In the genomic region with DNA sequence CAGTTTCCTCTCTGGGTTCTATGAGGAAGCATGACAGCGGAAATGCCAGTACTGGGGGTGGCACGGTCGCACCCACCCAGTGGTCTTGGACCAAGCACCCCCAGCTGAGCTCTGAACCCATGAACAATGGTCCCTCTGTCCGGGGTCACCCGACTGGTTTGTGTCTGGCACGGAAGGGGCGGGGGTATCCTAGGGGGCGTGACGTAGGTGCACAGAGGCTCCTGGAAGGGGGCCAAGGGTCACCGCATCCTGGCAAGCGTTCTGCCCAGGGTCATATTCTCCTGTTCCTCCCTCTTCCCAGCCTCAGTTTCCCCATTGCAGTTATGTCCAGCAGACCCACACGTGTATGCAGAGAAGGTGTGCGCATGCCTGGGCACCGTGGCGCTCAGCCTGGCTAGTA, we compare ENCODE assay signal across 20 mouse cellular contexts. TPM values are rescaled to one million over a fixed set of nuclear protein-coding genes. Genes with fewer than 3 reads are reported as not detected.
A peak's percentile ranks its signal among the peaks of the same experiment; 100 is the strongest.
DNase-seq lines count a peak whose midpoint lies in the region; ATAC-seq and TF ChIP-seq lines count a peak whose summit lies in the region.
"Had no signal": no experiment of that assay in that cellular context is flagged by ENCODE, and none has a peak within 500 bp of the region (broad histone marks: within the 10 kb centered on the region; RNA-seq: fewer than 3 reads in every experiment).

No protein-coding gene starts in this region.

- WGBS in forebrain, embryonic 10.5 days, result 27% methylated on average over 15 of the region's 15 CpGs
- WGBS in forebrain, embryonic 16.5 days, result 19% methylated on average over 15 of the region's 15 CpGs
- WGBS in lung, embryonic 15.5 days, result 24% methylated on average over 15 of the region's 15 CpGs
- 23% methylated on average over 15 of the region's 15 CpGs for WGBS in embryonic facial prominence, embryonic 15.5 days

- no peaks in the 10 kb centered on the region for H3K36me3 ChIP-seq in forebrain, embryonic 10.5 days (replicated peaks)
- H3K36me3 ChIP-seq in forebrain, embryonic 16.5 days (ENCODE audit: control insufficient read depth, insufficient read depth), result no peaks in the 10 kb centered on the region
- H3K36me3 ChIP-seq in lung, embryonic 15.5 days, result no peaks in the 10 kb centered on the region
- H3K36me3 ChIP-seq in E14TG2a.4 (ENCODE audit: insufficient read depth, low read length), result no peaks in the 10 kb centered on the region
- no peaks in the 10 kb centered on the region for H3K36me3 ChIP-seq in embryonic facial prominence, embryonic 15.5 days
- H3K36me3 ChIP-seq: embryonic facial prominence, embryonic 12.5 days; heart, embryonic 13.5 days; hindbrain, embryonic 15.5 days had no signal

- peaks cover 89% of the 10 kb centered on the region for H3K27me3 ChIP-seq in forebrain, embryonic 10.5 days (ENCODE audit: poor library complexity, severe bottlenecking)
- H3K27me3 ChIP-seq in forebrain, embryonic 16.5 days (replicated peaks; ENCODE audit: control insufficient read depth, insufficient read depth, low read length), result peaks cover 73% of the 10 kb centered on the region
- peaks cover 78% of the 10 kb centered on the region for H3K27me3 ChIP-seq in lung, embryonic 15.5 days
- H3K27me3 ChIP-seq in E14TG2a.4 (ENCODE audit: insufficient read depth, low read length), result peaks cover 80% of the 10 kb centered on the region
- H3K27me3 ChIP-seq in embryonic facial prominence, embryonic 15.5 days, result peaks cover 46% of the 10 kb centered on the region

- H3K4me3 ChIP-seq in forebrain, embryonic 10.5 days, result peak overlapping the region; percentile 4; the same call in 1 of the 2 replicates
- H3K4me3 ChIP-seq in forebrain, embryonic 16.5 days (replicated peaks; ENCODE audit: low read length), result no peak overlapping the region
- H3K4me3 ChIP-seq in lung, embryonic 15.5 days, result no peak overlapping the region
- H3K4me3 ChIP-seq in E14TG2a.4 (replicated peaks; ENCODE audit: low read length), result peak overlapping the region; percentile 66
- no peak overlapping the region for H3K4me3 ChIP-seq in embryonic facial prominence, embryonic 15.5 days (replicated peaks)
- H3K4me3 ChIP-seq: embryonic facial prominence, embryonic 12.5 days; heart, embryonic 13.5 days; hindbrain, embryonic 15.5 days had no signal

- DNase-seq in forebrain, embryonic 10.5 days (ENCODE audit: extremely low spot score, low spot score), result no peak
- no peak for DNase-seq in lung, adult 18-20 months
- DNase-seq: adrenal gland, adult 8-10 months; adrenal gland, postnatal 36 days; cerebellum, adult 2 months; cerebellum, postnatal 14 days; embryo, embryonic 11 days; gastrocnemius, postnatal 36 days; heart, adult 11 months; heart, postnatal 36 days had no signal

- no peak overlapping the region for H3K4me2 ChIP-seq in forebrain, embryonic 16.5 days (ENCODE audit: low read length)
- 0 out of 2 replicates have a peak overlapping the region, but pooled peaks have one; percentile 14 for H3K4me2 ChIP-seq in lung, embryonic 15.5 days
- 0 out of 2 replicates have a peak overlapping the region, but pooled peaks have one; percentile 27 for H3K4me2 ChIP-seq in embryonic facial prominence, embryonic 15.5 days (replicated peaks)
- H3K4me2 ChIP-seq: embryonic facial prominence, embryonic 12.5 days; heart, embryonic 13.5 days; hindbrain, embryonic 15.5 days had no signal

- H3K27ac ChIP-seq in forebrain, embryonic 10.5 days, result no peak overlapping the region
- no peak overlapping the region for H3K27ac ChIP-seq in forebrain, embryonic 16.5 days (ENCODE audit: low read length)
- no peak overlapping the region for H3K27ac ChIP-seq in lung, embryonic 15.5 days
- H3K27ac ChIP-seq in embryonic facial prominence, embryonic 15.5 days (replicated peaks), result no peak overlapping the region
- H3K27ac ChIP-seq: embryonic facial prominence, embryonic 12.5 days; heart, embryonic 13.5 days; hindbrain, embryonic 15.5 days had no signal

- no peak overlapping the region for H3K9ac ChIP-seq in forebrain, embryonic 16.5 days (replicated peaks; ENCODE audit: low read depth, low read length)
- no peak overlapping the region for H3K9ac ChIP-seq in lung, embryonic 15.5 days
- no peak overlapping the region for H3K9ac ChIP-seq in embryonic facial prominence, embryonic 15.5 days
- H3K9ac ChIP-seq: embryonic facial prominence, embryonic 12.5 days; heart, embryonic 13.5 days; hindbrain, embryonic 15.5 days had no signal

- H3K4me1 ChIP-seq in forebrain, embryonic 10.5 days, result peaks cover 53% of the 10 kb centered on the region
- H3K4me1 ChIP-seq in forebrain, embryonic 16.5 days (replicated peaks; ENCODE audit: control insufficient read depth, insufficient read depth, low read length), result peaks cover 12% of the 10 kb centered on the region
- H3K4me1 ChIP-seq in lung, embryonic 15.5 days, result peaks cover 39% of the 10 kb centered on the region
- peaks cover 68% of the 10 kb centered on the region for H3K4me1 ChIP-seq in E14TG2a.4 (replicated peaks; ENCODE audit: low read depth, low read length)
- peaks cover 53% of the 10 kb centered on the region for H3K4me1 ChIP-seq in embryonic facial prominence, embryonic 15.5 days

- no peak for TF ChIP-seq CTCF in E14TG2a.4 (conservative IDR thresholded peaks at IDR 0.05; ENCODE audit: low read length)

- peaks cover 5% of the 10 kb centered on the region; the same call in 1 of the 2 replicates for H3K9me3 ChIP-seq in forebrain, embryonic 10.5 days
- H3K9me3 ChIP-seq in forebrain, embryonic 16.5 days (ENCODE audit: control insufficient read depth, low read length), result no peaks in the 10 kb centered on the region; the same call in 1 of the 2 replicates
- no peaks in the 10 kb centered on the region for H3K9me3 ChIP-seq in lung, embryonic 15.5 days
- no peaks in the 10 kb centered on the region for H3K9me3 ChIP-seq in E14TG2a.4 (ENCODE audit: low read length)
- no peaks in the 10 kb centered on the region for H3K9me3 ChIP-seq in embryonic facial prominence, embryonic 15.5 days (replicated peaks)
- H3K9me3 ChIP-seq: embryonic facial prominence, embryonic 12.5 days; hindbrain, embryonic 15.5 days had no signal

- ATAC-seq in forebrain, embryonic 16.5 days, result no peak
- no peak for ATAC-seq in lung, embryonic 15.5 days (ENCODE audit: borderline replicate concordance, extremely low read depth, low FRiP score, low TSS enrichment)
- ATAC-seq in embryonic facial prominence, embryonic 15.5 days (ENCODE audit: insufficient number of reproducible peaks, low FRiP score, low TSS enrichment, low read depth), result no peak
- no peak for ATAC-seq in monocyte, adult 5-6 weeks (replicated peaks; ENCODE audit: insufficient number of reproducible peaks, low FRiP score, low TSS enrichment, poor library complexity, severe bottlenecking)
- ATAC-seq: forebrain, embryonic 14.5 days had no signal

RNA-seq across cellular contexts. Expression of gene Nrtn, which starts 3.9 kb away (rescaled TPM):
- 3.2 and 3.5 TPM in 2 replicates for polyA plus RNA-seq in forebrain, embryonic 10.5 days (2016; fragmentation: Nextera tagmentation; extraction: Ambion mirVana)
- polyA plus RNA-seq in forebrain, embryonic 16.5 days (2015; fragmentation: Nextera tagmentation; extraction: Ambion mirVana), result 0.73 and 0.84 TPM in 2 replicates
- polyA plus RNA-seq in lung, embryonic 15.5 days (2015; fragmentation: Nextera tagmentation; extraction: Ambion mirVana), result 9.4 and 9.5 TPM in 2 replicates
- polyA plus RNA-seq in embryonic facial prominence, embryonic 15.5 days (2015; fragmentation: Nextera tagmentation; extraction: Ambion mirVana), result 24.6 and 29.5 TPM in 2 replicates
- total RNA-seq in monocyte, adult 5-6 weeks (2017), result not detected in 3 replicates
- total RNA-seq: common myeloid progenitor, adult 5-6 weeks had no signal

RNA-seq across cellular contexts. Expression of gene Dus3l, which starts 11.1 kb away (rescaled TPM):
- polyA plus RNA-seq in forebrain, embryonic 10.5 days (2016; fragmentation: Nextera tagmentation; extraction: Ambion mirVana), result 46.0 and 46.2 TPM in 2 replicates
- polyA plus RNA-seq in forebrain, embryonic 16.5 days (2015; fragmentation: Nextera tagmentation; extraction: Ambion mirVana), result 73.5 and 90.4 TPM in 2 replicates
- polyA plus RNA-seq in lung, embryonic 15.5 days (2015; fragmentation: Nextera tagmentation; extraction: Ambion mirVana), result 42.6 and 46.5 TPM in 2 replicates
- polyA plus RNA-seq in embryonic facial prominence, embryonic 15.5 days (2015; fragmentation: Nextera tagmentation; extraction: Ambion mirVana), result 44.4 and 47.8 TPM in 2 replicates
- total RNA-seq in monocyte, adult 5-6 weeks (2017), result 15.0 to 22.2 TPM (median 19.2 TPM) in 3 replicates

RNA-seq across cellular contexts. Expression of gene Prr22, which starts 16.6 kb away (rescaled TPM):
- polyA plus RNA-seq in forebrain, embryonic 10.5 days (2016; fragmentation: Nextera tagmentation; extraction: Ambion mirVana), result 1.8 and 1.9 TPM in 2 replicates
- 0.96 and 1.0 TPM in 2 replicates for polyA plus RNA-seq in forebrain, embryonic 16.5 days (2015; fragmentation: Nextera tagmentation; extraction: Ambion mirVana)
- polyA plus RNA-seq in lung, embryonic 15.5 days (2015; fragmentation: Nextera tagmentation; extraction: Ambion mirVana), result 1.0 and 1.2 TPM in 2 replicates
- polyA plus RNA-seq in embryonic facial prominence, embryonic 15.5 days (2015; fragmentation: Nextera tagmentation; extraction: Ambion mirVana), result 0.49 and 1.2 TPM in 2 replicates
- 0.29 to 0.49 TPM in 2 of 3 replicates, not detected in the other for total RNA-seq in monocyte, adult 5-6 weeks (2017)
- total RNA-seq: common myeloid progenitor, adult 5-6 weeks had no signal

RNA-seq across cellular contexts. Expression of gene Vmac, which starts 35.6 kb away (rescaled TPM):
- polyA plus RNA-seq in forebrain, embryonic 10.5 days (2016; fragmentation: Nextera tagmentation; extraction: Ambion mirVana), result 11.1 and 12.2 TPM in 2 replicates
- 20.6 and 21.8 TPM in 2 replicates for polyA plus RNA-seq in forebrain, embryonic 16.5 days (2015; fragmentation: Nextera tagmentation; extraction: Ambion mirVana)
- polyA plus RNA-seq in lung, embryonic 15.5 days (2015; fragmentation: Nextera tagmentation; extraction: Ambion mirVana), result 13.6 and 16.2 TPM in 2 replicates
- polyA plus RNA-seq in embryonic facial prominence, embryonic 15.5 days (2015; fragmentation: Nextera tagmentation; extraction: Ambion mirVana), result 23.9 and 26.1 TPM in 2 replicates
- 5.0 to 6.0 TPM (median 5.0 TPM) in 3 replicates for total RNA-seq in monocyte, adult 5-6 weeks (2017)

RNA-seq across cellular contexts. Expression of gene Ndufa11, which starts 35.9 kb away (rescaled TPM):
- polyA plus RNA-seq in forebrain, embryonic 10.5 days (2016; fragmentation: Nextera tagmentation; extraction: Ambion mirVana), result 366 and 374 TPM in 2 replicates
- 377 and 426 TPM in 2 replicates for polyA plus RNA-seq in forebrain, embryonic 16.5 days (2015; fragmentation: Nextera tagmentation; extraction: Ambion mirVana)
- polyA plus RNA-seq in lung, embryonic 15.5 days (2015; fragmentation: Nextera tagmentation; extraction: Ambion mirVana), result 465 and 491 TPM in 2 replicates
- 422 and 425 TPM in 2 replicates for polyA plus RNA-seq in embryonic facial prominence, embryonic 15.5 days (2015; fragmentation: Nextera tagmentation; extraction: Ambion mirVana)
- 66.7 to 91.2 TPM (median 74.2 TPM) in 3 replicates for total RNA-seq in monocyte, adult 5-6 weeks (2017)

Comparison
In these comparisons a context has a peak if more than half of its experiments do, and no peak if none do; other contexts are left out.
1. H3K4me3 ChIP-seq: peak in forebrain, embryonic 10.5 days (single experiment) and E14TG2a.4 (single experiment); none in forebrain, embryonic 16.5 days (single experiment), lung, embryonic 15.5 days (single experiment) and embryonic facial prominence, embryonic 15.5 days (single experiment).